Mouse (Mus musculus) central nervous system, embryonic 11.5 days (tissue): ENCODE data around the gene Gm13199. TPM values are rescaled to one million over a fixed set of nuclear protein-coding genes. Genes with fewer than 3 reads are reported as not detected.

ENCODE experiments used
- polyA plus RNA-seq: library from polyadenylated mRNA; depleted of rRNA; stranded (reverse); fragments of >200 nt; gene quantifications from 2 replicates; pipeline ENCODE4 v1.2.3, GENCODE M21; 2012; rRNA removed

Gm13199 gene
- 6.3 and 6.7 TPM in 2 replicates for polyA plus RNA-seq

DNA sequence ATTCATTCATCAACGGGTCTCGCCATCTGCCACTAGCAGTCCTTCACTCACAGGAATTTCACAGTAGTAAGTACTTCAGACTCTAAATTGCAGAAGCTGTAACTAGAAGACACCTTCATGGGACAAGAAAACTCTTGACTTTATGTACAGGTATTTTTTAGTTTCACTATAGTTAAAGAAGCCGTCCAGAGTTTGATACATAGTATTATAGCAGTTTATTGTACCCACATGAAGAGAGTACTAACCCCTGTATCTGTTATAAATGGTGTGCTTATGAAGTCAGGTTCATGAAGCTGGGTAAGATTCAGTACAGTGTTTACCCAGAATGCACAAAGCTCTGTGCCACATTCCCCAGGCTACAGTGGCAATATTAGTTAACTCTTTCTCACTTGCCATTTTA is at the start of gene Gm13199:
TSS of gene Gm13199 (minus strand) at position 101 of the 400 bp plus-strand sequence.

DNA sequence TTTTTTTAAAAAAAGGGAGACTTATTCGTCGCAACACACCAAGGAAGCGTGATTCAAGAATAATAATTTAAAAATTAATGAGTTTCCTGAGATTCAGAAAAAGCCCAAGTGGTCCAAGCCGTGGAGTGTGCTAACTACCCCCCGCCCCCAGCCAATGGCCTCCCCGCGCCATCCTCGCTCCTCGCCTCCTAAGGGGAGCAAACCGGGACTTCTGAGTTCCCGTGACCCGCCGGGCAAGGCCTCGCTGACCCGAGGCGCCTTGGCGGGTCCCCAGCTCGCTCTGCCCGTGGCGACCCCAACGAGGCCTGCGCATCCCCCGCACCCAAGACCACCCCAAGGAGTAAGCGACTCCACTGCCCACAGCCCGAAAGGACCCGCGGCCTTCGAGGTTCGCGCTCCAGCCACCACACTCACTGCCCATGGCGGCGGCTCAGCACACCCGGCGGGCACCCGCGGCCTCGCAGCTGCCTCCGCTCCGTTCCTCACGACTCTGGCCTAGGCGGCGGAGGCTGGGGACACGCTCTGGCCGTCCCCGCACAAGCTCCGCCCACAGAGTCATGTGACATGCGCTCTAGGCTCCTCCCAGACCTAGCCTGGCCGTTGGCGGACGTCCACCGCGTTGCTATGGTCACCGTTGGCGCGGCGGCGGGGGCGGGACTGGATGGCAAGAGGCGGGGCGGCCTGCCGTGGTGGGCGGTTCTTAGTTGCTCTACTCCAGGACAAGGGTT is 32.3 kb upstream of the Gm13199 start, which contains the start of gene Sec61a2:
TSS of gene Sec61a2 (minus strand) at position 590 of the 728 bp plus-strand sequence.

DNA sequence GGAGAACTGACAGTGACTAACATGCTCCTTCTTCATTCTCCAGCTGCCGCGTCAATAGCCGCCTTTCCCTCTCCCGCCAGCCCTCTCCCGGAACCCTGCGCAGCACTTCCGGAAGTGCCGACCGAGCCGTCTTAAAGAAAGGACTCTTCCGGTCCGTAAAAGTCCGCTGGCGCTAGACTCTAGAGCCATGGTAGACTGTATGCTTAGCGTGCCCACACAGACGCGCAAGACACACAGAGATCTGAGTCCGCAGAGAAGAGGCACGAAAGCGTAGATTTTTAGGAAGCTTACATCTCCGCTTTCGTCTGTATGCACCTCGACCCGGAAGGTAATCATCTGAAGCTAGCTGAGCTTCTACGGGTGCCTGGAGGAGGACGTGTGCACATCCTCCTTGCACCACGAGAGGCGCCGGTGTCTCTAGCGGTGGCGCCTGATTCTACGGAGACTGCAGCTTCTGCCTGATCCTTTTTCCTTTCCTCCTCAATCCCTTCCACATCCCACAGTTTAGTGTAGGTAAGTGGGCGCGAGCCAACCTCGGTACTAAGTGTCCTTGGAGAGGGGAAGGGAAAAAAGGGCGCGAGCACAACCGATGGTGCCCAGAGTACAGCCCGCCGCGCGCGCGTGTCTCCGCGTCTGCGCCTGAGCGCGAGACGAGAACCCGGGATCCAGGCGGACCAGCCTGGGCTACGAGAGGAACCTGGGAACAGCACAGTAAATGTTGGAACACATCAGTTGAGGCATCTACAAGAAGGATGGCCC is 17.7 kb downstream of the Gm13199 start, which contains the start of the genes Nudt5 and Cdc123:
TSS of gene Nudt5 (plus strand) at position 147 of the 759 bp plus-strand sequence.
TSS of gene Cdc123 (minus strand) at position 292 of the 759 bp plus-strand sequence.

Other genes starting within 250 kb of the Gm13199 start
- gene Camk1d, start 148.4 kb downstream of the Gm13199 start, polyA plus RNA-seq, result 1.4 and 2.0 TPM in 2 replicates
- 46.7 and 56.6 TPM in 2 replicates for gene Nudt5, start 17.9 kb downstream of the Gm13199 start, polyA plus RNA-seq
- 213 and 225 TPM in 2 replicates for gene Cdc123, start 17.8 kb downstream of the Gm13199 start, polyA plus RNA-seq
- 84.1 and 160 TPM in 2 replicates for gene Sec61a2, start 32.5 kb upstream of the Gm13199 start, polyA plus RNA-seq
- gene Dhtkd1, start 79.9 kb upstream of the Gm13199 start, polyA plus RNA-seq, result 8.7 and 12.4 TPM in 2 replicates
- 26.4 and 30.1 TPM in 2 replicates for gene Upf2, start 88.5 kb upstream of the Gm13199 start, polyA plus RNA-seq